Mouse (Mus musculus): ENCODE results near the gene Dgkd.

The Dgkd gene

GRCm38 (mm10) chr1:87941765-87942164 lies 88.7 kb downstream of the Dgkd start:
- no peak for DNase-seq

DNA sequence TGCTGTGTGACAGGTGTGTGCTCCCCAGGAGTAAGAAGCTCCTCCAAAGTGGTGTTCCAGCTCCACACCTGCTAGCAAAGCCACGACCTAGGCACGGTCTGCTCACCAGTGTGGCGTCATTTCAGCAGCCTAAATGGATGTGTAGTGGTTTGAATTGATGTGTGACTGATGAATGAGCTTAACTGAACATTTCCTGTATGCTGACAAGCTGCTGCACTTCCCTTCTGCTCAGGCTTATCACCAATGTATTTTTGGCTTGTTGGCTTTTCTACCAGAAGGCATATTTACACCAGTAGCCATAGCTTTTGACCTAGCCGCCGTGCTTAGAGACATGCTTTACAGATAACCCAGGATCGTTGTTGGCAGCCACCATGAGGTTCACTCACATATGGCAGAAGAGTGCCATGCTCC lies 94.6 kb downstream of the Dgkd start:
- no peak for DNase-seq

DNA sequence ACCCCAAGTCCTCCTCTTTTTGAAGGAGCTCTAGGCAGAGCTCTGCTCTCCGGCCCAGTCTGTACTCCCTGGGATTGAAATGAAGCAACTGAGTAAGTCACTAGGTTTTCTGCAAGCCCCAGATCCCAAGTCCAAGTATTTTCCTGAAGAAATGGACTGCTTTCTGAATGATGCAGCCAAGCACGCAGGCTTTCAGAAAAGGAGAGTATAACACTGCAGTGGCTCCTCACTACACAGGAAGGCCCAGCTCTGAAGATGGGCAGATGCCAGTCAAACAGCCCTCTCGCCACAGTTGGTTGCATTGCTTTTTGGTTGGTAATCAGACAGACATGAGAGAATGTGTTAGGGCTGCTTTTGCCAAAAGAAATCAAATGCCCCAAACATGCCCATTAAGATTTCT lies 98.6 kb downstream of the Dgkd start:
- no peak for DNase-seq

- DNase-seq = no peak
Measured at GRCm38 (mm10) chr1:87953073-87953472, 100.0 kb downstream of the Dgkd start.

DNA sequence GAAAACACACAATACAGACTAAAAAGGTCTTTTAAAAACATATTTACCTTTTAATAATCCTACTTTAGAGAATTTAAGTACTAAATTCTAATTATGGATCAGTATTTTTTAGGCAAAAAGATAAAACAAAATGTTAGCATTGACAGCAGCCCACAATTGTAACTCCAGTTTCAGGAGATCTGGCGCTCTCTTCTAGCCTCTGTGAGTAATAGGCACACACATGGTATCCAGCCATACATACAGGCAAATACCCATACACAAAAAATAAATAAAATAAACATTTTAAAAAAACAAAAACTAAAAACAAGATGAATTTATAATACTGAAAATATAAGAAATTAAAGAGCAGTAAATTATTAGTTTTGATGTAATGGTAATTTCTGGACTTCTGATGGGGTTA lies 105.8 kb downstream of the Dgkd start:
- no peak for DNase-seq

DNA sequence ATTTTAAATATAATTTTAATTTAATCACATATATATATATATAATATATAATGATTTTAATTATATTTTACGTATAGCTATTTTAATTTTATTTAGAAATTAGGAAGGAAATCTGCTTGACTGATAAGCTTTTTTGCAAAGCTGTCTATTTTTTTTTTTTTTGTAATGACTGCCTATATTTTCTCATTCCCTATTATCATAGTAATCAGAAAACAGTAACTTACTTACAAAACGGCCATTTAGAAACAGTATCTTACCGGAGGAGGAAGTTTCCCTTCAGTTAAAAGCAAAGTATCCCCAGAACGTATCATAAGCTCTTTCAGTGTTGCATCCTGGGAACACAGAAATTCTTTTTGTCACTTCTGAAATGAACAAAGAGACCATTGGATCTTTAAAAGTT lies 106.4 kb downstream of the Dgkd start:
- DNase-seq = no peak

- no peak for DNase-seq
Measured at GRCm38 (mm10) chr1:87959998-87960431, 106.9 kb downstream of the Dgkd start.

DNA sequence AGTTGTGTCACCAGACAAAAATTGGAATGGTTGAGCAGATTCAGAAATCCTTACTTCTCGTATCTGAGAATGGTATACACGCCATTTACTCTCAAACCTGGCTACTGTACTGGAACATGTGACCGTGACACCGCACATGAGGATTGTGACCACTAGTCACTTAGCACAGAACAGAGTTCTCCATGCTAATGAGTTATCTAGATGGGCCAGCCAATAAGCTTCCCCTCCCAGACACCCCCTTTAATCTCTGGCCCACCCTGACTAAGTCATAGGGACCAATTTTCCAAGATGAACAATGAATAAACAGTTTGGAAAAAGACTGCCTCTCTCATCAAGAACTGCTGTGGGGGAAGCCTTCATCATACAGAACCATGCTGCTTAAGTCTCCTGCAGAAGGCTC lies 107.7 kb downstream of the Dgkd start:
- no peak for DNase-seq

GRCm38 (mm10) chr1:87961459-87962167 lies 108.5 kb downstream of the Dgkd start:
- no peak for DNase-seq

DNA sequence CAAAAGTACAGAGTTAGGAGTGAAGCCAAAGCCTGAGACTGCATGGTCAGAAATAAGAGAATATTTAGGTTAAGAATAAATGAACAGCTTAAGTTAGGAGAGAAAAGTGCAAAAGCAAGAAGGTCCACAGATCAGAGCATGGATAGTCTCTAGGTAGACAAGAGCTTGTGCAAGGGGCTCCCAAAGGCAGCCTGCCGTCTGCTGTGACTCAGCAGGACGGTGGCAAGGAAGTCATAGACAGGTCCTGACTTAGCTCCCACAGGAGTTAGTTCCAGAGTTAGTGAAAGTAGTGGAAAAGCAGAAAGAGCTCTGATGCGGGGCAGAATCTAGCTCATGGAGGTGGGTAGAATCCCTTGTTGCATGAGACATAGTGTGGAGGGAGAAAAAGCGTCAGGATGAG lies 117.3 kb downstream of the Dgkd start:
- no peak for DNase-seq

DNA sequence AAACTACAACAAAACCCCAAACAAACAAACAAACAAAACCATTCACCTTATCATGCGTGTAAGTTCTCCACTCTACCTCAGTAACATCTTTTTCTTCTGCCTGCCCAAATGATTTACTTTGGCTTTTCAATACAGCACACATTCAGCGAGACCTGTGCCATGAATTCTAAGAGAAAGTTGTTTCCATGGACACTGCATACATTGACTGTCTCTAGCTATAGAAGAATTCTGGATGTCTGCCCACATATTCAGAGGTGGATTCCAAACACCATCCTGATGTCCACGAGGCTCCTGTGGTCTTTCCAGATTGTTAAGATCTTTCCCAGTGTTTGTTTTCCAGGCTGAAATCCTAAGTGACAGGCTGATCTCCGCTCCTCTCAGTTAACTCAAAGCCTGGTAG lies 129.2 kb downstream of the Dgkd start:
- no peak for DNase-seq

DNA sequence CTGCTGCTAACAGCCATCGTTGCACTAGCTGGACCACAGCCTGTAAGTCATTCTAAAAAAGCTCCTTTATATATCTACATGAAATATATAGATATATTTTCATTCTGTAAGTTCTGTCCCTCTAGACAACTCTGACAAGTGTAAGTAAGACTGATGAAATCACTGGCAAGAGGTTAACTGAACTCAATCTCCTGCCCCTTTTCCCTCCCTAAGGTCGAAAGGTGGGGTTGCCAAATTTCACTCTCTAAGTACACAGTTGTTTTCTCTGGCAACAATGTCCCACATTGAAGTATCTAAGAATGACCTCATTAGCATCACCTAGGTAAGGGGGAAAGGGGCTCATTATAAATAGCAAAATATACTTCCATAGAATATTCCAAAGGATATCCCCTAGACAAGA lies 139.6 kb downstream of the Dgkd start:
- no peak for DNase-seq
